Mouse (Mus musculus) left cerebral cortex, postnatal 25 days (tissue): Measurements from ENCODE around the gene Vip. TPM values are rescaled to one million over a fixed set of nuclear protein-coding genes. Genes with fewer than 3 reads are reported as not detected.

ENCODE experiments used
- DNase-seq, 2 experiments: peaks; one replicate each; pipeline ENCODE4 v3.0.0; 2022; ENCODE audit warnings: low spot score in 2 of 2, mixed read lengths in 1 of 2
- intact Hi-C: fragments of 180-260 bp; cut with DNase I; formaldehyde crosslinking; loops from one replicate; pipeline ENCODE4 v1.15.1; 2025
- total RNA-seq, 2 experiments: library from RNA; stranded (reverse); gene quantifications; 2 replicates each; pipeline ENCODE4 v1.2.3; 2021

Gene Vip
- total RNA-seq = 10 to 100 TPM; 57.4 to 72.3 TPM

- DNase-seq = no peak
- intact Hi-C loops = loop anchor here (10.0 kb wide), 1 partner anchor 324 kb away; no protein-coding TSS in a partner anchor
These were observed at the start of gene Vip for GRCm38 (mm10) chr10:5639112-5639511. Gene Vip, plus strand, starts transcription at chr10:5639218.

- intact Hi-C loops = no loop called here
- DNase-seq = no peak
These were observed 48.0 kb upstream of the Vip start for GRCm38 (mm10) chr10:5591061-5591460.

DNA sequence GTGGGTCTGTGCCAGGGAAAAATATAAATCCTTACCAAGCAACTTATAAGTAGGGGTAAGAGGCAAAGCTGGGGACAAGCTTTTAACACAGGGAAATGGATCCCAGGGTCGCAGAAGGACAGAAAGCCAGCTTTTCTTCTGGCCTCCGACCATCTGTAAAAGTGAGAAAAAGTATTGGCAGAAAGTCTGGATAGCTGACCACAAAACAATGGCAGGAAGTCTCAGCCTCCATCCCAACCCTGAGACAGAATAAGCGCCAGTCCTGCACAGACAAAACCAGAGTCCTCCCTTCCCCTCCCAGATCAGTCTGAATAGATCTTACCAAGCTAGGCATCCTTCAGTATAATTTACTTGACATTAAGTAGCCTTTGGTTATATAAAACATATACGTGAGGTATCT is 47.0 kb upstream of the Vip start:
- no peak for DNase-seq
- intact Hi-C loops = no loop called here

DNA sequence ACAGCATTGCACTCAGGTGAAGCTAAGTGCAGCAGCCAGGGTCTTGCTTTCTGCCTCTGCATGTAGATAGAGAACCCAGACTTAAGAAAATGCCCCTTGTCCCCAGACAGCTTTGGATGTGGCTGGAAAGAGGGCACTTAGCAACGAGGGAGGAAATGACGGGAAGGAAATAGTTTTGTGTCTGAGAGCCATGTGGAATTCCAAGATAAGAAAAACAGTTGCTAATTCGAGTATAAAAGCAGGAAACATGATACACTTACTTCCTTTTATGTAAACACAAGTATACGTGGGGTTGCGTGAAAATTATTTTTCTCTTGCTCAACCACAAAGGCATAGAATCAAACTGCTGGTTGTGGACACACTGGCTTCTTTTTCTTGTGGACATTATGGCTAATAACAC is 45.6 kb upstream of the Vip start, which contains the start of gene Myct1:
Myct1 (plus strand) TSS at position 312 of the 400 bp plus-strand sequence.
- no peak for DNase-seq
- intact Hi-C loops = no loop called here

DNA sequence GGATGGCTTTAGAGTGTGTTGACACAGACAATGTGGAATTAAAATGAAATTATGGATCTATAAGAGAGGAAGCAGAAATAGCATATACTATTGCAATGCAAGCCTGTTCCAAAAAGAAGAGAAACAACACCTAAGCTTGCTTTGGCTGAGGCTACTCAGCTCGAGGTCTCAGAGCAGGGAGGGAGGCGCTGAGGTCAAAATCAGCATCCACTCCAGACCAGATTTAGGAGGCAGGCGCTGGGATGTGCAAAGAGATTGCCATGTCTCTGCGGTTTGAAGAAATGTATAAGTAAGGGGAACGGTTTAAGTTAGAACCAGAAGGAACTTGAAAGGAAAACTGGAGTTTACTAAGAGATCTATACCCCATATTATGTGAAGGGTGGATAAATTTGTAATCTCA is 44.6 kb upstream of the Vip start:
- intact Hi-C loops = no loop called here
- DNase-seq = no peak

DNA sequence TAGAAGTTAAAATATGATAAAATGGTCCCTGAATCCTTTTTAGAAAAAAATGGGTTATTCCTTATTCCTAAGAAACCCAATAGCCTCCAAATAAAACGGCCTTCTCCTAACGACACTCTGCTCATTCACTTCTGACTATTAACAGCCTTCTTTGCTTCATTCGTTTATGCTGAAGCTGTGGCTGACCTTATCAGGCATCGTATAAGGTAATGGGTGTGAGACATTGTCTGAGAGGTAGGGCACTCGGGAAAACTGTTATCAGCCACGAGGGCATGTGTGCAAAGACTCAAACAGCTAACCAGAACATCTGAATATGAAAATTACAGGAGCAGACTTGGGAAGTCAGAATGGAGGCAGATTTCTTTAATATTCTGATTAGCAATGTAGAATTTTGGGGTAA is 42.5 kb upstream of the Vip start:
- no peak for DNase-seq
- intact Hi-C loops = no loop called here

DNA sequence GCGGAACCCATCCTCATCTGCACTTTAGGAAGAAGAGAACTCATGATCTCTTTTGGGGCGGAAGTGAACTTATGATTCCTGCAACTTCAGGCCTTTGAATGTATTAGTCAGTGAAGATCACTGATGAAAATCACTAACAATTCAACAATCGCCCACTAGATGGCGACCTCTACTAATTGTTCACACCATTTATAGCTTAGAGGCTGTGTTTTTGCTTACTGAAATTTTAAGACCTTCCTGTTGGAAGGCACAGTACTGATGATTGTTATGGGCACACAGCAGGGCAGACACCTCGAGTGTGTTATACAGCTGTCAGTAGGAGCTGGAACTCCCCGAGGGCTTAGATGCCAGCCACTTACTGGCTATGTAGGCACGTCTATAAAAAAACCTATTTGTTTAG is 38.9 kb upstream of the Vip start:
- DNase-seq = peak; percentile 78 to 79
- intact Hi-C loops = loop anchor here (2.0 kb wide), 2 partner anchors 35 to 191 kb away; no protein-coding TSS in a partner anchor

DNA sequence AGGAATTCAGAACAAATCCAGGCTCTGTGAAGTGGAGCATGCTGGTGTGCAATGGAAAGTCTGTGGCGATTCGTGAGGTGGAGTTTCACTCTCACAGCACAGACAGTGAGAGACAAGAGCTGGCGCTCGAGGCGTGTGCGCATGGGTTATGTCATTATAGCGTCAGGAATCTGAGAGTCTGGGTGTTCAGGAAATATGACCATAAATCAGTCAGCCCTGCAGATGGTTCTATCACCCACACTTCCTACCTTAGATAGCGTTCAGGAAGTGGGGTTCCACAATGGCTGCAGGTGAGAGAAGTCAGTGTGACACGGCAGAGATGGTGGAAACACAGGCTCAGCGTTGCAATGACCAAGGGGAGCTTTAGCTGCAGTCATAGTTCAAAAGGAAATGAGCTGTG is 35.5 kb upstream of the Vip start:
- intact Hi-C loops = no loop called here
- no peak for DNase-seq

- intact Hi-C loops = no loop called here
- DNase-seq = no peak
These were observed 34.6 kb upstream of the Vip start for GRCm38 (mm10) chr10:5604371-5604770.

DNA sequence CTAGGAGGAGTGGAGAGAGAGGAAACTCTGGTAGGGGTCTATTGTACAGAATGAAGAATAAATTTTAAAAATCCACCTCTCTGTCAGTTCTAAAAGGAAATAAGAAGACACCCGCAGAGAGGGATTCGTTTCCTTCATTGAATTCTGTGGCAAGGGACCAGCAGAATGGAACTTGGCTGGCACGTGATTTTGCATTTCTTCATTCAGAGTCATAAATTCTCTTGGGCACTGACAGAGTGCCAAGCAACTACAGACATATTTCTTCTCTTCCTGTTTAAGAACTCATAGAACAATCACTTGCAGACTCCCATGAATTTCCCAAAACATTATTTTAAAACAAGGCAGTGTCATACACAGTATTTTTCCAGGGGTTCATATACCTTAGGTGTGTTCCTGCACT is 30.1 kb upstream of the Vip start:
- intact Hi-C loops = no loop called here
- no peak for DNase-seq

GRCm38 (mm10) chr10:5615186-5616040 is 23.6 kb upstream of the Vip start:
- no peak for DNase-seq
- intact Hi-C loops = no loop called here

DNA sequence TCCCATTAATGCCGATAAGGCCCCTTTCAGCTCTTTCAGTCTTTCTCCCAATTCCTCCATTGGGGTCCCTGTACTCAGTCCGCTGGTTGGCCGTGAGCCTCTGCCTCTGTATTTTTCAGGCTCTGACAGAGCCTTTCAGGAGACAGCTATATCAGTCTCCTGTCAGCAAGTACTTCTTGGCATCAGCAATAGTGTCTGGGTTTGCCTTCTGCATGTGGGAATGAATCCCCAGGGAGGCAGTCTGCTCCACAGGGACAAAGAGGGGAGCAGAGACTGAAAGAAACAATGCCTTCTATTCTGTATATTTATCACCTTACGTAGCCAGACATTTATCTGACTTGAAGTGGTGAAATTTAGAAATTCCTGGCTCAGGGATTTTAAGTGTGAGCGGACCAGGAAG is 12.8 kb upstream of the Vip start:
- intact Hi-C loops = no loop called here
- no peak for DNase-seq

DNA sequence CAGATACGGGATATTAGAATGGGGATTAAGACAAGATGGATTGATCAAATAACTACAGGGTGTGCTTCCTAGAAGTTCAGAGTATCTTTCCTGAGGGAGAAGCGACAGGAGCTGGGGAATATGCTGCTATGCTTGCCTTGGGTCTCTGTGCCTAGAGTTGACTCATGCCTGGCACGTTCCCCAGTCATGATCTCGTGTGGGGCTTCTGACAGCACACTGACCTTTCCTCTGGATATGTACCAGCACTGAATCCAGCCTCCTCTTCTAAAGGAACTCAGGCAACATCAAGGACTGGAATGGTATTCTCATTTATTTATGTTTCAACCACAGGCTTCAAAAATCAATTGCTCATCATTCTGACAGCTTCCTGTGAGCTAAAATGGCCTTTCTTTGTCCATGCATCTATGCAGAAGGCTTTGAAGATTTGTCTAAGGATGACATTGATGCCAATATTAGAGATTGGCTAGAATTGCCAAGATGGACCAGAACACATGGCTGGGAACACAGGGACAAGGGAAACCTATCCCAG is 5.3 kb upstream of the Vip start:
- intact Hi-C loops = loop anchor here (2.0 to 10.0 kb wide), 3 partner anchors 33 to 319 kb away; no protein-coding TSS in a partner anchor
- no peak for DNase-seq

DNA sequence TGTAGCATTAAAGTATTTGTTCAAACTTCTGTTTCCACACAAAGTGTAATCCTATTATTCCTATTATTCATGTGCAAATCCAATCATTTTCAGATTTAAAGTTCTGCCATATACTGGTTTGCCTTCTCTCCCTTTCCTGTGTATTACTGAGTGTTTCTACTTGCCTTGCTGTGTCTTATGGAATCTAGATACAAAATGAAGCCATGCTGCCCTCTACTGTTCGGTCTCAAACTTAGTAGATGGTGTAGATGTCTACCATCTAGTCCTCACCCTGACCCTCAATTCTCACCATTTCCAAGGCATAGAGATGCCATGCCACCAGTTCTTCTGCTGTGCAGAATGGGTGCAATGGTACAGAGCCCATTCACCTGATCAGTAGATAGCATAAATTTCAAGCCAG is 4.7 kb upstream of the Vip start:
- DNase-seq = peak; percentile 26 to 76
- intact Hi-C loops = loop anchor here (2.0 to 10.0 kb wide), 3 partner anchors 34 to 320 kb away; no protein-coding TSS in a partner anchor

DNA sequence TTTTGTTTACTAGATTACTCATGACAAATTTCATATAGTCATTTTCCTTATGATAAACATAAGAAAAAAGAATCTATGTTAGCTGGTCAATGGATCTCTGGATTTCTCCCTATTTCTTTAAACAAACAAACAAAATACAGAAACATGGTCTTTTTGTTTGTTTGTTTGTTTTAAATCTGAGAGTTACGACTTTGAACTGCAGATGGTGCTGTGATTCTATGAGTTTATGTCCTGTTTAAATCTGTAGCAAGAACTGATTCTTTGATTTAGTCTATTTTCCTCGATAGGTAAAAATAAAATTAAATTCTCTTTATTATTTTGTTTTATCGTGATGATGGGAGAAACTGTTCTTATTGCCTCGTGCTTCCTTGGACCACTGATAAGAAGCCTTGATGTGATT is 1.7 kb upstream of the Vip start:
- intact Hi-C loops = loop anchor here (10.0 kb wide), 1 partner anchor 323 kb away; no protein-coding TSS in a partner anchor
- DNase-seq = no peak

GRCm38 (mm10) chr10:5681275-5681674 is 42.3 kb downstream of the Vip start:
- intact Hi-C loops = no loop called here

GRCm38 (mm10) chr10:5685608-5686007 is 46.6 kb downstream of the Vip start:
- DNase-seq = no peak
- intact Hi-C loops = no loop called here

More at GRCm38 (mm10) chr10:5681275-5681674, 42.3 kb downstream of the Vip start:
- DNase-seq = no peak

DNA sequence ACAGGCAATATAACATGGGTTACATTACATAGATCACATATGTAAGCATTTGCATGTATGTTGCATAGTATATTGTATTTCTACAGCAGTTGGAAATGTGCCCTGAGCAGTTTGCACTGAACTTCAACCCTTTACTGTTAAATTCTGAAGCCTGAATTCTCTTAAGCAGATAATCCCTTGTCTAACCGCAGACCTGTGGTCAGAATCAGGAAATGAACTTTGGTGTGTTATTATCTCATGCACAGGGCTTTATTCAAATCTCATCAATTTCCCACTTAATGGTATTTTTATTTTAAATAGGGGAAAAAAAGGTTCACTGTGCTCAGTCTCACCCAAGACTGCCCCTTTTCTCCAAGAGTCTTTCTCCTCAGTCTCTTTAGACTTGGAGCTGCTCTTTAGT is 55.3 kb downstream of the Vip start:
- intact Hi-C loops = no loop called here
- no peak for DNase-seq
